Mouse (Mus musculus) MEL (cell line): ENCODE measurements around the gene Babam1. TPM values are rescaled to one million over a fixed set of nuclear protein-coding genes. Genes with fewer than 3 reads are reported as not detected.

Experiments
- DNase-seq: peaks from one replicate; pipeline ENCODE4 v3.0.0; 2011; ENCODE audit warnings: low read depth, low spot score
- H3K27ac ChIP-seq: 2 replicates; pipeline ENCODE4 v1.5.1; 2012; ENCODE audit warnings: low read depth, mild to moderate bottlenecking, control low read depth, low read length, moderate library complexity; ENCODE audit not compliant: control insufficient read depth
- H3K27me3 ChIP-seq, 2 experiments: fragments of 150-350 bp in 1 of 2; sonication (generic) in 1 of 2; 2 replicates each; pipeline ENCODE4 v1.6.1; 2012; ENCODE audit warnings: low read length in 2 of 2, mild to moderate bottlenecking in 2 of 2, improper control_type of control experiment in 1 of 2, moderate library complexity in 1 of 2; ENCODE audit not compliant: insufficient read depth in 2 of 2, control insufficient read depth in 1 of 2
- H3K36me3 ChIP-seq, 2 experiments: 2 replicates each; pipeline ENCODE4 v1.6.1; 2012 to 2014; ENCODE audit warnings: low read length in 2 of 2, improper control_type of control experiment in 1 of 2, inconsistent platforms in 1 of 2, mild to moderate bottlenecking in 1 of 2; ENCODE audit not compliant: insufficient read depth in 2 of 2, control insufficient read depth in 1 of 2
- H3K4me1 ChIP-seq, 2 experiments: fragments of 150-350 bp in 1 of 2; sonication (generic) in 1 of 2; 2 replicates each; pipeline ENCODE4 v1.6.1; 2012; ENCODE audit warnings: low read length in 2 of 2, improper control_type of control experiment in 1 of 2, mild to moderate bottlenecking in 1 of 2; ENCODE audit not compliant: insufficient read depth in 2 of 2, control insufficient read depth in 1 of 2
- H3K4me3 ChIP-seq, 2 experiments: fragments of 150-350 bp in 1 of 2; sonication (generic) in 1 of 2; 2 replicates each; pipeline ENCODE4 v1.5.1; 2012; ENCODE audit warnings: low read depth in 2 of 2, low read length in 2 of 2, mild to moderate bottlenecking in 2 of 2, moderate library complexity in 2 of 2, control low read depth in 1 of 2, improper control_type of control experiment in 1 of 2; ENCODE audit not compliant: control insufficient read depth in 1 of 2, insufficient read depth in 1 of 2
- H3K79me2 ChIP-seq: 2 replicates; pipeline ENCODE4 v1.6.1; 2012; ENCODE audit warnings: mild to moderate bottlenecking, low read length, moderate library complexity; ENCODE audit not compliant: control insufficient read depth, poor library complexity, insufficient read depth
- H3K9ac ChIP-seq: 2 replicates; pipeline ENCODE4 v1.6.1; 2012; ENCODE audit warnings: low read depth, mild to moderate bottlenecking, control low read depth, low read length, moderate library complexity; ENCODE audit not compliant: control insufficient read depth, poor library complexity, severe bottlenecking
- H3K9me3 ChIP-seq: fragments of 150-350 bp; sonication (generic); replicated peaks from 2 replicates; pipeline ENCODE4 v1.6.1; 2012; ENCODE audit warnings: mild to moderate bottlenecking, low read length, improper control_type of control experiment, moderate library complexity; ENCODE audit not compliant: insufficient read depth
- BHLHE40 ChIP-seq: IDR thresholded peaks from 2 replicates; pipeline ENCODE4 v1.6.1; 2012; ENCODE audit warnings: low read depth, mild to moderate bottlenecking, inconsistent platforms, low read length, improper control_type of control experiment, borderline replicate concordance
- CHD1 ChIP-seq: IDR thresholded peaks from 2 replicates; pipeline ENCODE4 v1.6.1; 2012; ENCODE audit warnings: low read depth, mild to moderate bottlenecking, inconsistent platforms, low read length, improper control_type of control experiment
- CTCF ChIP-seq, 3 experiments: IDR thresholded peaks in 2 of 3; conservative IDR thresholded peaks in 1 of 3; 2 replicates each; pipeline ENCODE4 v1.5.1; 2011 to 2012; ENCODE audit warnings: low read length in 3 of 3, low read depth in 2 of 3, mild to moderate bottlenecking in 2 of 3, improper control_type of control experiment in 1 of 3, inconsistent platforms in 1 of 3, mixed read lengths in 1 of 3, moderate library complexity in 1 of 3; ENCODE audit not compliant: control insufficient read depth in 1 of 3, insufficient read depth in 1 of 3, poor library complexity in 1 of 3, severe bottlenecking in 1 of 3
- EP300 ChIP-seq, 2 experiments: IDR thresholded peaks; 2 replicates each; pipeline ENCODE4 v1.6.1; 2011; ENCODE audit warnings: improper control_type of control experiment in 2 of 2, low read length in 2 of 2, low read depth in 1 of 2, mild to moderate bottlenecking in 1 of 2
- GABPA ChIP-seq: IDR thresholded peaks from 2 replicates; pipeline ENCODE4 v1.6.1; 2012; ENCODE audit warnings: low read depth, mild to moderate bottlenecking, inconsistent platforms, low read length, improper control_type of control experiment, moderate library complexity
- GATA1 ChIP-seq: IDR thresholded peaks from 2 replicates; pipeline ENCODE4 v1.6.1; 2011; ENCODE audit warnings: low read depth, low read length, improper control_type of control experiment
- JUND ChIP-seq: IDR thresholded peaks from 2 replicates; pipeline ENCODE4 v1.6.1; 2011; ENCODE audit warnings: low read depth, mild to moderate bottlenecking, improper control_type of control experiment, low read length
- MAFK ChIP-seq: IDR thresholded peaks from 2 replicates; pipeline ENCODE4 v1.6.1; 2011; ENCODE audit warnings: low read depth, mild to moderate bottlenecking, low read length, improper control_type of control experiment, borderline replicate concordance
- MAX ChIP-seq: IDR thresholded peaks from 2 replicates; pipeline ENCODE4 v1.6.1; 2011; ENCODE audit warnings: low read length, improper control_type of control experiment
- MAZ ChIP-seq: IDR thresholded peaks from 2 replicates; pipeline ENCODE4 v1.6.1; 2012; ENCODE audit warnings: low read depth, mild to moderate bottlenecking, inconsistent platforms, low read length, improper control_type of control experiment
- NELFE ChIP-seq: IDR thresholded peaks from 2 replicates; pipeline ENCODE4 v1.6.1; 2011; ENCODE audit warnings: low read depth, low read length, improper control_type of control experiment
- NRF1 ChIP-seq: IDR thresholded peaks from 2 replicates; pipeline ENCODE4 v1.6.1; 2014; ENCODE audit warnings: low read depth, mild to moderate bottlenecking, inconsistent platforms, low read length, improper control_type of control experiment, moderate library complexity; ENCODE audit not compliant: poor library complexity, insufficient read depth, severe bottlenecking
- RAD21 ChIP-seq: IDR thresholded peaks from 2 replicates; pipeline ENCODE4 v1.6.1; 2011; ENCODE audit warnings: mild to moderate bottlenecking, low read depth, low read length, improper control_type of control experiment
- RCOR1 ChIP-seq: IDR thresholded peaks from 2 replicates; pipeline ENCODE4 v1.6.1; 2012; ENCODE audit warnings: low read depth, mild to moderate bottlenecking, inconsistent platforms, low read length, improper control_type of control experiment
- SIN3A ChIP-seq: IDR thresholded peaks from 2 replicates; pipeline ENCODE4 v1.6.1; 2012; ENCODE audit warnings: low read length, improper control_type of control experiment, inconsistent platforms
- SMC3 ChIP-seq: IDR thresholded peaks from 2 replicates; pipeline ENCODE4 v1.6.1; 2011; ENCODE audit warnings: low read depth, low read length, improper control_type of control experiment
- TBP ChIP-seq: IDR thresholded peaks from 2 replicates; pipeline ENCODE4 v1.8.0; 2011; ENCODE audit warnings: low read depth, low read length, improper control_type of control experiment
- TCF12 ChIP-seq: IDR thresholded peaks from 2 replicates; pipeline ENCODE4 v1.6.1; 2014; ENCODE audit warnings: low read depth, mild to moderate bottlenecking, inconsistent platforms, low read length, improper control_type of control experiment, moderate library complexity
- UBTF ChIP-seq: IDR thresholded peaks from 2 replicates; pipeline ENCODE4 v1.6.1; 2012; ENCODE audit warnings: low read depth, mild to moderate bottlenecking, inconsistent platforms, low read length, improper control_type of control experiment, moderate library complexity, borderline replicate concordance; ENCODE audit not compliant: insufficient read depth
- polyA plus RNA-seq, 2 experiments: library from polyadenylated mRNA; stranded (reverse) in 1 of 2; unstranded in 1 of 2; fragments of >175 nt in 1 of 2; fragments of >200 nt in 1 of 2; gene quantifications; 2 replicates each; pipeline versions ENCODE4 v1.2.1 to v1.2.4; 2012; ENCODE audit warnings: low replicate concordance in 2 of 2, low read depth in 1 of 2; ENCODE audit not compliant: insufficient read length in 2 of 2, insufficient read depth in 1 of 2, missing spikeins in 1 of 2
- total RNA-seq: library from RNA; depleted of rRNA; stranded (reverse); fragments of 300-350 nt; gene quantifications from 2 replicates; pipeline ENCODE4 v1.2.3, GENCODE M21; 2012

Gene Babam1
- total and polyA plus RNA-seq, 3 experiments: 54.5 to 132 TPM; not detected in 1

- H3K4me1 ChIP-seq: peaks cover 0 to 7% of the 10 kb centered on the region in 2 experiments; a peak in 3 of 4 replicates
- peaks cover 0 to 2% of the 10 kb centered on the region in 2 experiments; a peak in 1 of 4 replicates for H3K36me3 ChIP-seq
- TF ChIP-seq EP300 (IDR thresholded peaks at IDR 0.05; ENCODE audit: low read depth in 1 of 2, low read length in 2 of 2) (no peak), RCOR1 (no peak), SIN3A (peak; percentile 32; the same call in 1 of the 2 replicates)
- no peak overlapping the region for H3K27ac ChIP-seq
- no peaks in the 10 kb centered on the region for H3K27me3 ChIP-seq
- no peak overlapping the region for H3K4me3 ChIP-seq
- H3K9me3 ChIP-seq: no peaks in the 10 kb centered on the region
- no peak for DNase-seq
- no peaks in the 10 kb centered on the region for H3K79me2 ChIP-seq
- no peak overlapping the region for H3K9ac ChIP-seq
Measured at GRCm38 (mm10) chr8:71388267-71388666, 8.4 kb upstream of the Babam1 start.

DNA sequence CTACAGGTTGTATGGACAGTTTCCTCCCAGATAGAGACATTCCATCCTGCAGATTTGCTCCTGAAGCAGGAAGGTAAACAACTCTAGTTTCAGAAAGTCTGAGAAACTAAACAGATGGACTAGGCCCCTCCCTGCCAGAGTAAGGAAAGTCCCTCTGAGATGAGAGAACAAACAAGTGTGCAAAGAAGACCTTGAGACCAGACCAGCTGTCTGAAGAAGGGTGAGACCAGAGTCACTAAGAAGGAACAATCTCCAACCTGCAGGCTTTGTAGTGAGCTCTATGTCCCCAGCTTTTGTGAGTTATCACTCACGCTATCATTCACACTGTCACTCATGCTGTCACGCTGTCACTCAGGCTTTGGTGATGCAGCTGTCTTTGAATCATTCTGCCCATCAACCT, 5.0 kb upstream of the Babam1 start:
- no peaks in the 10 kb centered on the region for H3K27me3 ChIP-seq
- H3K79me2 ChIP-seq: no peaks in the 10 kb centered on the region; the same call in 1 of the 2 replicates
- no peak overlapping the region for H3K4me3 ChIP-seq
- no peak overlapping the region for H3K9ac ChIP-seq
- peaks cover 0 to 14% of the 10 kb centered on the region in 2 experiments for H3K4me1 ChIP-seq
- no peak overlapping the region for H3K27ac ChIP-seq
- no peaks in the 10 kb centered on the region for H3K9me3 ChIP-seq
- peaks cover 0 to 10% of the 10 kb centered on the region in 2 experiments; a peak in 2 of 4 replicates for H3K36me3 ChIP-seq
- DNase-seq: no peak
- no peak for TF ChIP-seq MAFK
- TF ChIP-seq SIN3A: no peak
- no peak for TF ChIP-seq NELFE
- no peak for TF ChIP-seq GATA1
- TF ChIP-seq MAX: no peak
- TF ChIP-seq CTCF (IDR thresholded peaks at IDR 0.05 in 2 of 3, conservative IDR thresholded peaks at IDR 0.05 in 1 of 3; ENCODE audit: control insufficient read depth in 1 of 3, insufficient read depth in 1 of 3, low read depth in 2 of 3, low read length in 3 of 3, poor library complexity in 1 of 3, severe bottlenecking in 1 of 3): no peak
- TF ChIP-seq UBTF: no peak
- no peak for TF ChIP-seq TBP
- TF ChIP-seq SMC3: no peak
- TF ChIP-seq CHD1: no peak
- no peak for TF ChIP-seq RAD21
- no peak for TF ChIP-seq MAZ
- TF ChIP-seq BHLHE40: no peak
- TF ChIP-seq JUND: no peak
- no peak for TF ChIP-seq NRF1
- TF ChIP-seq GABPA: no peak
- no peak for TF ChIP-seq TCF12
